Mouse (Mus musculus): Measurements from ENCODE around the gene Stx5a. TPM values are rescaled to one million over a fixed set of nuclear protein-coding genes. Genes with fewer than 3 reads are reported as not detected.

Gene Stx5a
- 10 to 100 TPM; 59.9 to 70.7 TPM for total RNA-seq (2021)

DNA sequence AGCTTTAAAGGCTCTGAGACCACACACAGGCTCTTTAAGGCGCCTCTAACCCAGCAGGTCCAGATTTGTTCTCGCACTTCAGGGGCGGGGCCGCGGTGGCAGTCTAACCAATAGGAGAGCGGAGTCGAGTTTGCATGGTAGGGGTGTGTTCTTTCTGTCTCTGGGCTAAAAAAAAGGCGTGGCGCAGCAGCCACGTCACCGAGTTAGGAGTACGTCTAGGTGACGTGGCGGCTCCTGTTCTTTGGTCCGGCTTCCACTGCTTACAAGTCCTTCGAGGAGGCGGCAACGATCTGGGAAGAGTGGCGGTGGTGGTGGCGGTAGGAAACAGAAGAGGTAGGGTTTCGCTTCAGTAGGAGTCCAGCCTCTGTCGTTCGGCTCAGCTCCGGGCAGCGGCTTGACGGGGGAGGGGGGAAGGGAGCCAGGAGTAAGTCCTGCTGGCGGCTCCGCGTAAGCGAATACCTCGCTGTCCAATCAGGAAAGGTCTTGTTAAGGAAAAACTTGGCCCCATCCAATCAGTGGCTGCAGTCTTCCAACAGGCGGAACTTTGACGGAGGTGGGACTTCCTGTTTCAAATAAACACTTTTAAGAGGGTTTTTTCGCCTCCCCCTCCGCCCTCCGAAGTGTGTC lies at the start of gene Stx5a:
TSS of gene Stx5a (plus strand) at position 171 of the 627 bp plus-strand sequence.
- DNase-seq (ENCODE audit: extremely low spot score in 1 of 2, low spot score in 1 of 2), result peak; percentile 84 to 95

DNA sequence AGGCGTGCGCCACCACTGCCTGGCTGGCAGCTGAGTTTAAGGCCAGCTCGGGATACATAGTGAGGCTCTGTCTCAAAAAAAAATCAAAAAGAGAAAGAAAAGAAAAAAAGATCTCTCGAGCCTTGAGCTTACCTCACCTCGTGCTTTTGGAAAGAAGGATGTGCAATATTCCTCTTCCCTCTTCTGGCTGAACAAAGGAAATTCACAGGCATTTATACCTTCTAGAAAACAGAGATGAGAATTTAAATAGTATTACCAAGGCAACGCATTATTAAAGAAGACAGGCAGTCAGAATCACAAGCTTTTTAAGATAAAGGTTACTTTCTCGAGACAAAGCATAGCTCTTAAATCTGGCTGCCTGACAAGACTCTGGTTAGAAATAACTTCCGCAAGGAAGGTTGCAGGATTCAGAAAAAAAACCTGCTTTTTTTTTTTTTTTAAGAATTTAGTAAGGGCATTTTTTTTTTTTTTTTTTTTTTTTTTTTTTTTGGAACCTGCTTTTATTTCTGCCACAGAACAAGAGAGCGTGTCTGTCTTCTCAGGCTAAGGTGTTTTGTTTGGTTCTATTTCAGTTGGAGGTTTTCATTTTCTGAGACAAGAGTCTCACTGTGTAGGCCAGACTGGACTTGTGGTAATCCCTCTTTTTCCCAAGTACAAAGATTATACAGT lies 49.2 kb upstream of the Stx5a start:
- DNase-seq (ENCODE audit: extremely low spot score in 1 of 2, low spot score in 1 of 2), result no peak

DNA sequence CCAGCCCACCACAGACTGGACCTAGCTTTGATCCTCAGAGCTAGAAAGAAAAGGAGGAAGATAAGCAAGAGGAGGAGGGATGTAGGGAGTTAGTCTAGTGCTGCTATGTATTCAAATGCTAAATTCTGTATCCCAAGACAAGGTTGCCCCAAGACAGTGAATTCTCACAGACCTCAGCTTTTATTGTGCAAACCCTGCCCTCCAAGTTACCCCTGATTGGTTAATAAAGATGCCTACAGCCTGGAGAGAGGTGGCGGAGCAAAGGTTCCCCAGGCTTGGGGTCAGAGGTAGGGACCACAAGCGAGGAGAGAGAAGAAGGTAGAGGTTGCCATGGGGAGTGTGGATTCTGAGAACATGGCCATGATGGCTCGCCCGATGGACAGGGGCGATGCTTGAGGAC lies 48.5 kb upstream of the Stx5a start:
- DNase-seq (ENCODE audit: extremely low spot score in 1 of 2, low spot score in 1 of 2), result no peak

DNA sequence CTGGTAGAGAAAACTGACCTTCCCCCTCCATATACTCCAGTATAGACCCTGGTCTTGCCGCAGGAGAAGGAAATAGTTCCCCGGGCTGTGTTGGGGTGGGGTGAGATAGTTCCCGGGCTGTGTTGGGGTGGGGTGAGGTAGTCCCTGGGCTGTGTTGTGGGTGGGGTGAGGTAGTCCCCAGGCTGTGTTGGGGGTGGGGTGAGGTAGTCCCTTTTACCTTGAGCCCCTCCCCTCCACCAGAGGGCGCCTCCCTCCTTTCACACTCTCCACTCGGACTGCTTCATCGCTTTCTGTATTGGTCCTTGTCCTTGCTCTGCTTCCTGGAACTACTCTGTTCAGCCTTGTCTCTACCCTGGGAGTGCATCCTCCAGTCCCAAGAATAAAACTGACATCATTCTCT lies 45.9 kb upstream of the Stx5a start:
- DNase-seq (ENCODE audit: extremely low spot score in 1 of 2, low spot score in 1 of 2), result no peak

DNA sequence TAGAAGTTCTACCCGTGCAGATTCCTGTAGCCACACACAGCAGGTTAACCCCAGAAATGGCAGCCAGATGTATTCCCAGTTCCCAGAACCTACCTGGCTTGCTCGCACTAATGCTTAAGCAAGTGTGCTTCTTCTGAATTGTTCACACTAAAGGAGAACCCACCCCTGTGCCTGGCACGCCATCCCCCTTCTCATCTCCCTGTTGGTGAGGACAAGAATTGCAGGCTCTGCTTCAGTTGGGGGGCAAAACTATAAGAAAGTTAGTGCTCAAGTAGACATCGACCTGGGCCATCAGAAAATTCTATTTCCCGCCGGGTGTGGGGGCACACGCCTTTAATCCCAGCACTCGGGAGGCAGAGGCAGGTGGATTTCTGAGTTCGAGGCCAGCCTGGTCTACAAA lies 41.6 kb upstream of the Stx5a start:
- DNase-seq (ENCODE audit: extremely low spot score in 1 of 2, low spot score in 1 of 2), result no peak

DNA sequence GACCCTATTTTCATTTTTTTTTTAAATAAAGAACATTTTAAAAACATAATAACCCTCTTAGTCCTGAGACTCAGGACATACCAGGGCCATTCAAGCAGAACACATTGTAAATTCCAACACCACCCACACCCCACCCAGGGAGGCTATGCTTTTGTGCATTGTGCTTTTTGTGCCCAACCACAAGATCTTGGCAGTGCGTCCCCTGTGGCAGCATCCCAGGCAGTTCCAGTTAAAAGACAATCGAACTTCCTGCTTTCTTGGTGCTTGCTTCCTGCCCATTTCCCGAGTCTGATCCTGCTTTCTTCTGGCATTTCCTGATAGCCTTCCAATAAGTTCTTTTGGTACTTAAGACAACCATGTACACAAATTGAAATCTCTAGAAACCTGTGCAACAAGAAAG lies 38.8 kb upstream of the Stx5a start:
- no peak for DNase-seq (ENCODE audit: extremely low spot score in 1 of 2, low spot score in 1 of 2)

DNA sequence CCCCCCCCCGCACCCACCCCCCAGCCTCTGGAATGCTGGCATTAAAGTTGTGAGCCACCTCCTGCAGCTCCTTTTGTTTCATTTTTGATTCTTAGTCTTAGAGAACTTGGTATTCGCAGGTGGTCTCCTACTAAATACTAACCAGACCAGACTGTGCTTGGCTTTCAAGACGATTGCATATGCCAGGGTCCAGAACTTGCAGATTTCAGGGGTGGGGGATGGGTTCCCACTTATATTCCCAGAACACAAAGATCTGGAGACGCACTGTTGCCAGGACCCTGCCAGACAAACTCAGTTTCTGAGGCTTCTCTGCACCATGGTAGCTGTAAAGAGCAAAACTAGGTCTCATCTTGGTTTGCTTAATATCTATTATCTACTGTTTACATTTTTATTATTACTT lies 37.6 kb upstream of the Stx5a start:
- DNase-seq (ENCODE audit: extremely low spot score in 1 of 2, low spot score in 1 of 2), result no peak

DNA sequence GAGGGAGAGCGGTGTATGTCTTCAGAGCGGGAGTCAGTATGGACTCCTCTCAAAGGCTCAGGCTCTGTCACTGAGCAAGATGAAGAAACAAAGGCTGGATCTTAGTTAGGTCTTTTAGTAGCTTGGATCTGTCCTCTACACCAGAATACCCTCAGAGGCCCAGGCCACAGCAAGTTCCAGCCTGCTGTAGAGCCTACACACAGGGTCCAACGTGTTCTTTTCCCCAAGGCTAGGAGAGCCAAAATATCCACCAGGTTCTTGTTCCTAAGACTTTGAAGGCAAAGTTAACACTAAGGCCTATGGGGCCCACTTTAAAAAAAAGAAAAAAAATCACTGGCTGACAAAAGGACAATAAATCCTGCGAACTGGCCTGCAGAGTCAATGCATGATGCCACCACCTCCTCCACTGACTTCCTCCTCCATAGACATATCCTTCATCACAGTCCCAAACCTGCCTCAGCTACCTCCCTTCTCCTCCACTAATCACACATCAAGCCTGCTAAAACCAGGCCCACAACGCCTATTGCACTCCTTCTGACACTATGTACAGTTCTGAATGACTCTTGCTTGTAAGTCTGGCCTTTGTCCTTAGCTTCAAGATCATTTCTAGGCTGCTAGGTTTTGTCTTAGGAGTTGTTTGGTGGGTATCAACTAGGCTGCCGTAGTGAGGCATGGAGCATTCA lies 36.0 kb upstream of the Stx5a start:
- DNase-seq (ENCODE audit: extremely low spot score in 1 of 2, low spot score in 1 of 2), result no peak

DNA sequence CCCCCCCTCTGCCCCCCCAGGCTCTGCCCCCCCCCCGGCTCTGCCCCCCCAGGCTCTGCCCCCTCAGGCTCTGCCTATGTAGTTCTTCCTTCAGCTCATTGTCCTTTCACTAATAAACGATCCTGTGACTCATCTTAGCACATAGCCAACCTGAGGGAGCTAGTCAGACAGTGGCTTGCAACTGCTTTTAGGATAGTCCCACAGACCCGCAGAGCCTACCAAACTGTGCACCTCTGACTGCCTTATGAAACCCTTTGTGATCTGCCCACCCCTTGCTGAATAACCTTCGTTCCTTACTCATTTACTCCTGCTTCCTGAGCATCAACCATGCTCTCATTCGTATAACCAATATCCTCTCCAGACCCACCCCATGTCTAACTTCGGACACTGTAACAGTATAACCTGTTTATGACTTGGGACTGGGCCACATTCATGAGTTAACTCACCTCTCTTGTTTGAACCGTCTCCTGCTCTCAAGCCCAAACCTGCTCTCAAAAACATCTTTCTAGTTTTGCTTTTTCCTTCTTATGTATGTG lies 35.0 kb upstream of the Stx5a start:
- DNase-seq (ENCODE audit: extremely low spot score in 1 of 2, low spot score in 1 of 2), result no peak

DNA sequence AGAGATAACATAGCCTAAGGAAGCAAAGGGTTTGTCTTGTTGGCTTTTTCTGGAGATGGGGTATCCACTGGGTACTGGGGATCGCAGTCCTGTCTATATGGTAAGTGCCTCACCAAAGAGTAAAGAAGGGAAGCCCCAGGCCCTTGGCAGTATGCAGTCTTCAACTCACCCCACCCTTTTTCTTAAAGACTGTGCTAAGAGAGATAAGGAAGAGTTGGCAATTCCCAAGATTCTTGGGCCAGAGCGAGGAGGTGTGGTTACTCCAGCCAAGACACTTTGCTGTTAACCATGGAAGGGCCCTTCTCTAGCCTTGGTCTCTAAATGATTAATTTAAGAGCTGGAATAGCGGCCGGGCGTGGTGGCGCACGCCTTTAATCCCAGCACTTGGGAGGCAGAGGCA lies 34.3 kb upstream of the Stx5a start:
- DNase-seq (ENCODE audit: extremely low spot score in 1 of 2, low spot score in 1 of 2), result no peak

DNA sequence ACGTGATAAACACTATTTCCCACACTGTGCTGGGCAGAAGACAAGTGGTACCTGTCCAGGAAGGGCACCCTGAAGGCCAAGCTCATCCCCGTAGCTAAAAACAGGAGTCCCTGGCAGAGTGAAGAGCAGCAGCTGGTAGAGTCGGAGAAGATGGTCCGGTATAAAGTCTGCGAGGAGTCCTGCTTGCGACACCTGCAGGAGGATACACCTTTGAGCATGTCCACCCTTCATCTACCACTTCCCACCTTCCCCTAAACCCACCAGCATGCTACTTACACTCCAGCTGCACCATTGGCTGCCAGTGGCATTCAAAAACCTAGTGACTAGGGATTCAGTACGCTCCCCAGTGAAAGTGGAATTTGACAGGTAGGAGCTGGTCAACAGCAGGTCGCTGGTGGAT lies 32.3 kb upstream of the Stx5a start:
- no peak for DNase-seq (ENCODE audit: extremely low spot score in 1 of 2, low spot score in 1 of 2)

DNA sequence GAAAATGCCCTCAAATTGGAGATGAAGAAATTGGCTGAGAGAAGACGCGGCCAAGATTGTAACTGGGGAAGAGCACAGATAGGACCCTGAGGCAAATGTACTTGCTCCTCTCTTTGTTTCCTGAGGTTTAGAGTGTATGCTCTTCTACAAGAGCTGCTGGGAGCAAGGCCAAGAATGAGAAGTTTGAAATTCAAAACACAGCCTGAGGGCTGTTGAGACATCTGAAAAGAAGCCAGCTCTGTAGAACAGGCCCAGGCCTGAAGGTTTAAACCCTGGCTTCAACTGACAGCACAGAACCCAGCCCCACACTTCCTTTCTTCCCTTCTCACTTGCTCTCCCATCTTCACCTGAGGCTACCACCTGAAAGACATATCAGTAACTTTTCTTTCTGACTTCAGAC lies 31.2 kb upstream of the Stx5a start:
- no peak for DNase-seq (ENCODE audit: extremely low spot score in 1 of 2, low spot score in 1 of 2)

DNA sequence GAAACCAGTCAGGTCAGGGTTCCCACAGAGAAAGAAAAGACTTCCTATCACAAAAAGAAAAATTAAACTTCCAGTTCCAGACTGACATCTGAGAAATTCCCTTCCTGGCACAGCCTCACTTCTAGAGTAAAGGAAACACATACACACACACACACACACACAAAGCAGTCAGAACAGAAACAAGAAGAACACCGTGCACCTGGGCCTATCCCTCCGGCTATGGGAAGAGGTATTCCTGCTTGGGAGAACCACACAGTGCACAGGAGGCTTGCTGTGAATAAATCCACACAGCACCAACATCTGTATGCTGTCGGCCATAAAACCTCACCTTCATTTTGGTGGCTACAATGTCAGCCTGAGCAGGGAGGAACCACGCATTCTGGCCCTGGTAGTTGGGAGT lies 29.7 kb upstream of the Stx5a start:
- DNase-seq (ENCODE audit: extremely low spot score in 1 of 2, low spot score in 1 of 2), result no peak

DNA sequence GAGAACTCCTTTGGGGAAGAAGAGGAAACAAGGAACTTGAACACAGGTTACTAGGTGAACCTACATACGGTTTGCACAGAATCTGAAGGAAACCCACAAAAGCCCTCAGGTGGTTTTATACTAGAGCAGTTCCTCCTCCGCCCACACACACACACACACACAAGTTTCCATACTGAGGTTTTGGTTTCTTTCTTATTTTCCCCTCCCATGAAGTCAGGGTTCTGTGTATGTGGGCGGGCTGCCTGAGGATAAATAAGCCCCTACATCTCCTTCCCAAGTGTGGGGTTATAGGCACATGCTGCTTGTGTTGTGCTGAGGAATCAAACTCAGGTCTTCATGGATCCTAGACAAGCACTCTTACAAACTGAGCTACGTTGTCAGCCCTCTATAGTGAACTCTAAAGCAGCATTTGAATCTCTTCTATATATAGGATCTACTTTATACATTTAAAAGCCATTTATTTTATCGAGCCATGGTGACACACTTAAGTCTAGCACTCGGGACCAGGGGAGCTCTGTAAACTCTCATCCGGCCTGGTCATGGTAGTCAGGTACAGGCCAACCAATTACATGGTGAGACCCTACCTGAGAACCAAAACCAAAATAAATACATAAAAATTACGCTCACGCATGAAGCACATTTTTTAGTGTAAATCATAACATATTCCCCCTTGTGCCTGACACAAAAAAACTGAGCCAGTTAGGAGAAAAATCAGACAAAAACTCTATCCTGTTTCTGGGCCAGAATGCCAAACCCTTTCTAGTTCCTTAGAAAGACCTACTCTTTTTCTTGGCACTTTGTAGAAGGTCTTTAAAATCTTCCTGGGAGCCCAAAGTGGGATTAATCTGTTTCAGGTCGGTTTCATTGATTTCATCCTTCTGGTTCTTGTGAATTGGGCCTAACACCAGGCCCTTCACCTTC lies 29.0 kb upstream of the Stx5a start:
- no peak for DNase-seq (ENCODE audit: extremely low spot score in 1 of 2, low spot score in 1 of 2)

DNA sequence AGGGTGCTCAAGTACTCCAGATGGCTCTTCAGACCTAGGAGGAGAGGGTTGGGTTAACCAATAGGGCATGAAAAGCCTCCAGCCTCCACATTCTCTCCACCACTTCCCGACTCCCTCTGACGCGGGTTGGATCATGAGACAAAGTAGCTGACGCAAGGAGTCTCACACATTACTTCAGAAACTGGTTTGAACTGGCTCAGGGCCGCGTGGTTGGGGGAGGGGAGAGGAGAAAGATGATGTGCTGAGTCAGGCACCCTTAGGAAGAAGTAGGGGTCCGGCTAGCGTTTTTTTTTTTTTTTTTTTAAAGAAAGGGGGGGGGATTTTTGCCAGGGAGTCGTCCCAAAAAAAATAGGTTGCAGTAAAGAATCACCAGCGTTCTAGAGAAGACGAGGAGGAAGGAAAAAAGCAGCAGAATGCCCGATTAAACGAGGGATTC lies 28.3 kb upstream of the Stx5a start:
- DNase-seq (ENCODE audit: extremely low spot score in 1 of 2, low spot score in 1 of 2), result peak in 1 of 2 experiments; percentile 54

DNA sequence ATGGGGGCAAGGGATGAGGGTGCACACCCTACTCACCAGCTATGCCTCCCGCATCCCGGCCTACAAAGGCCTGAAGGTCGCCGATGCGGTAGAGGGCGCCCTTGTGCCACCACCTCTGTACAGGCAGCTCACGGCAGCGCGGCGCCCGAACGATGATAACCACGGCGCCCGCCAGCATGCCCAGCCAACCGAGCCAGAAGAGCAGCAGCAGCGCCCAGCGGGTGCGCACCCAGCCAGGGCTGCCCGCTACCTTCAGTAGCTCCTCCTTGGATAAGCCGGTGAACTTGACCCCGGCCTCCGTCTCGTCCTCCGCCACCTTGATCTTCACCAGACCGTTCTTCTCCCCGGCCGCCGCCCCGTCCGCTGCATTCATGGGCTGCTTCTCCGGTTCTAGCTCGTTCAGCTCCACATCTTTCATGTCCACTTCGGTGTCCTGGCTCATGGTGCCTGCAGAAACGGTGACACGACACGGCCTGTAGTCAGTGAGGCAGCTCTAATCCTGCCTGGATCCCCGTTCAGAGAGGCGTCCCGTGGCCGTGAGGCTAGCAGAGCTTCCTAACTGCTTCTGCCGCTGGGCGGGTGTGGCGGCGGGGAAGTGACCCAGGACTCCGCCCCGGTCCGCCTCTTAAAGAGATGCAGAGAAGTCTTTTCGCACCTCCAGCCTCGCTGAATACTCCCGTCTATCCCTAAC lies 27.8 kb upstream of the Stx5a start:
- DNase-seq (ENCODE audit: extremely low spot score in 1 of 2, low spot score in 1 of 2), result peak; percentile 88 to 93

DNA sequence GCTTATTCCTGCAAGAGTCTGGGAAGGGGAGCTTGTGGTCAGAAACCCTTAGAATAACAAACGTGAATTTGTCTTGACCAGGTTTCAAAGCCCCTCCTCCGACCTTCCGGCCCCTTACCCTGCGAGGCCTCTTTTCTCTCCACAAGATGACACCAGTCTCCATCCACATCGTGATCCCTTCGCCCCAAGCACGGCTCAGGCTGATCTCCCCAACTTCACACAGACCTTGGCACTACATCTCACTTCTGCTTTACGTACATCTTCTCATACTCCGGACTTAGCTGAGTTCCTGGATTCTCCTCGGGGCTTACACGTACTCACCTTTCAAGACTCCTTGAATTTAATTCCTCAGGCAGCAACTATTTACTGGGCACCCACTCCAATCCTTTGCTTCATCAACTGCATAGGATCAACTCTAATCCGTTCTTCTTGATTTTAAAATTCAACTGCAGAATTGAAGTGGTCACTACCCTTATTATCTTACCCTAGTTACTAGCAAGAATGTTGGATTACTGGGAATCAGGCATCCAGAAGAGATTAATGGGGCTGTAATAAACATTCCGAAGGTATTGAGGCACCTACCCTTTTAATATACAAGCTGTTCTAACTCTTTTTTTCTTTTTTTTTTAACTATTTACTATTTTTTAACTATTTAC lies 27.1 kb upstream of the Stx5a start:
- peak in 1 of 2 experiments; percentile 30 for DNase-seq (ENCODE audit: extremely low spot score in 1 of 2, low spot score in 1 of 2)

DNA sequence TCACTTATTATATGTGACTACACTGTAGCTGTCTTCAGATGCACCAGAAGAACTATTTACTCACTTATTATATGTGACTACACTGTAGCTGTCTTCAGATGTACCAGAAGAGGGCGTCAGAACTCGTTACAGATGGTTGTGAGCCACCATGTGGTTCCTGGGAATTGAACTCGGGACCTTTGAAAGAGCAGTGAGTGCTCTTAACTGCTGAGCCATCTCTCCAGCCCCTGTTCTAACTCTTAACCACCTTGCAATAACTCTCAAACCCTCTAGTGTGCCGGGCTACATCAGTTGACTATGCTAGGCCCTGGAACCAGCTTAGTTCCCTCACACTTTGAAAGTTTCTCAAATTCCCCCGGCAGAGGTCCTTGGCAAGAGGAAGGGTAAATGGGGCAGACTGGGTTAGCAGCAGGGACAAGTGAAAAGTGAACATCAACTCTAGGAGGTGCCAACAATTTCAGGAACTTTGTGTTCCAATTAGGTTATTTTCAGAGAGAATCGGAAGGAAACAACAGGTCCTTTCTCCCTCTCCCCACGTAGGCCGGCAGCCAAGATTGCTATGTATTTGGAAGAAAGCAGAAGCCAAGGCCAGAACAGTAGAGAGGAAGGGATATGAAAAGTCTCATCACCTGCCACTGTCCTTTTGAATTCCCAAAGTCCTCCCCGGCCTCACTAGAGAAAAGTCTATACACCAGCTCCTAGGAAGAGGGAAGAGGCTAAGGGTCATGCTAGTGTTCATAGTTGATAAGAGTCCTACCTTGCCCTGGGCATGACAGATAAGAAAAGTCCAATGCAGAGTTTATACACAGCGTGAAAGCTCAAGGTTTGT lies 26.3 kb upstream of the Stx5a start:
- DNase-seq (ENCODE audit: extremely low spot score in 1 of 2, low spot score in 1 of 2), result no peak
